Mouse (Mus musculus): ENCODE results near the gene Ube2i. TPM values are rescaled to one million over a fixed set of nuclear protein-coding genes. Genes with fewer than 3 reads are reported as not detected.

Ube2i gene
- total RNA-seq (2023): 409 TPM

DNA sequence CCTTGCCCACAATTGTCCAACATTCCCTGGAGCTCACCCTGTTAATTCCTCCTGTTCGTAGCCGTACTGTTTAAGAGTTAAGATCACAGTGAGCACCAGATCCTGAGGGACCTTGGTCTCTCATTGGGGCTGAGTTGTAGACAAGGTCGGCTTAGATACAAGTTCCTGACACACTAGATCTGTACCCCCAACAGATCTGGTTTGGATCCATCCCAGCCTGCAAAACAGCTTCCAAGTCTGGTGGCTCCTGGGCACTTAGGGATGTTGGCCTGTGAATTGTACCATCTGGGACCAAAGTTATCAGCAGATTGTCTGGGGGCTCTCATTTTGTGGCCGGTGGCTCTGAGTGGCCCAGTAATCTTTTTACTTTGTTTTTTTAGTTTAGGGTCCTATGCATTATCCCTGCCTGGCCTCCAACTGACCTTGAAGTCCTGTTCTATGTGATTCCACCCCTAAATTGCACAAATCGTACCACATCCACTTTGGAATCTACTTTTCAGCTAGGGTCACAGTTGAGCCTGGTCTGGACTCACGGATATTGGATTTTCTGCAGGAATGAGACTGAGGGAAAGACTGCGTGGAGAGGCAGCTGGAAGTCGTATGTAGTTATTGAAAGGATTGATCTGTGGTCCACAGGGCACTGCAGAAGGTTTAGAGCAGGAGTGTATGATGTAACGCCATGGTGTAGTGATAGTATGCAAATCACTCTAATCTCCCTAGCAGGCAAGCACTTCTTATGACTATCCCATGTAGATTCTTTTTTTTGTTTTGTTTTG is at the start of gene Ube2i:
Ube2i (minus strand) TSS at position 52 of the 776 bp plus-strand sequence.

DNA sequence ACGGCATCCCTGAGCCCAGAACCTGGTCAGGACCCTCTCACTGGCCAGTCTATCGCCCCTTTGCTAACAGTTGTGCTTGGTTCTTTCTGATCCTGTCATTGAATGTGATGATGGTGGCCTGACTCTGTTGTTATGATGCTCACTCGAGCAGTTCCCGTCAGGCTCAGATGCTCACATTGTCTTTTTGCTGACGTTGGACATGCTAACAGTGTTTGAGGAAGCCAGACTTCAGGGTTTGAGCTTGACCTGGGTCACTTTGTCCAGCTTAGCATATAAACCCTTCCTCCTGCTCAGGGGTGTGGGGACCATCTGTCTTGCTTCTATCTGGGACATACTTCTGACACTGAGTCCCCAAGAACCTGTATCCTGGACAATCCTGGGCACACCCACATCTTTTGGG is 43.9 kb upstream of the Ube2i start, which contains the start of gene Prss29:
Prss29 (plus strand) TSS at position 301 of the 400 bp plus-strand sequence.

DNA sequence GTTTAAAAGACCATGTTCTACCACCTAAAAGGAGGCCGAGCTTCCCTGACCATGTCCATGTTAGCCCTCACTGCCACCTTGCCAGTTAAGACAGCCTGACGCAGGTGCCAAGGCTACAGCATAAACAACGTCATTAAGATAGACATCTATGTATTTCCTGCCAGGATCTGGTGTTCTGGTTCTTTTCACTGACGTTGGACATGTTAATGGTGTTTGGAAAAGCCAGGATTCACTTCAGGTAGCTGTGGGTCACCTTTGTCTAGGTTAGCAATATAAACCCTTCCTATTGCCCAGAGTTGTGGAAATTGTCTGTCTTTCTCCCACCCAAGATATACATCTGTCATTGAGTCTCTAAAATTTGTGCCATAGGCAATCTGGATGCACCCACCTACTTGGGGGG is 33.9 kb upstream of the Ube2i start, which contains the start of gene Prss28:
Prss28 (plus strand) TSS at position 301 of the 400 bp plus-strand sequence.

DNA sequence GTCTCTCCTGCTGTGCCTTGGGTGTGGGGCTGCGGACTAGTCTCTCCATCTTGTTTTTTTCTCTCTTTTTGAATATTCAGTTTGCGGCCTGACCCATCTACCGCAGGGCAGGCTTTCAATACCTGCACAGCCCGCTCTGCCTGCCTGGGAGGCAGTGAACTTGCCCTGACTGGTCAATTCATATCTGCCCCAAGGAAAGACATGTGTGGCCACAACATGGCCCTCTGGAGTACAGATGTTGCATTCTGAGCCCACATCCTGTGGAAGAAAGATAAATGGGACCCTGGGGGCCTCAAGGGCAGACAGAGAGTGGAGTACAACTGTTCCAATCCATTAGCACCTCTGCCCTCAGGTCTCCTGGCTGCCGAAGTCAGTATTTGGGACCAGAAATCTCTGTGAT is 23.7 kb upstream of the Ube2i start, which contains the start of gene Prss34:
Prss34 (plus strand) TSS at position 301 of the 400 bp plus-strand sequence.

DNA sequence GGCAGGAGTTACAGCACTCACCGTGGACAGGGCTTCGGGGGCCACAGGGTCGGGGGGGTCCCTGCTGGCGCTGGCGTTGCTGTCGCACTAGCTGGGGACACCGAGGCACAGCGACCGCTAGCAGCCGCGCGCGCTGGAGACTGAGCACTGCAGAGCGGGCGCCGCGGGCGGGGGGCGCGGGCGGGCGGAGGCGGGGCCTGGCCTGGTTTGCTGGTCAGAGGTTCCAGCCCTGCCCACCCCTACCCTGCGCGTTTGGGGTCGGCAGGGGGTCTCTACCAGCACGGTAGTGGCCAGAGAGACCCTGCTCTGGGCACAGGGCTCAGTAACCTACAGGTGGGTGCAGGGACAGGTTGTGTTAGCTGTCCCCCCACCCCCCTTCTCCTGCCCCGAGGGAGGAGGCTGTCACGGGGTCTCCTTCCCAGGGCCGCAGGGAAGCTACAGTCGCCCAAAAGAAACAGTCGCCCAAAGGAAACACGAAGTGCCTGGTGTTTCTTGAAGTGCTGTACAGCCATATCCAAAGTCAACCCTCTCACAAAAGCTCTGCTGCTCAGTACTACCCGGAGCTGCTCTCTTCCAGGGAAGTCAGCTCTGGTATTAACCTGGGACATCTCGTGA is 18.2 kb downstream of the Ube2i start, which contains the start of gene Baiap3:
Baiap3 (minus strand) TSS at position 225 of the 615 bp plus-strand sequence.

DNA sequence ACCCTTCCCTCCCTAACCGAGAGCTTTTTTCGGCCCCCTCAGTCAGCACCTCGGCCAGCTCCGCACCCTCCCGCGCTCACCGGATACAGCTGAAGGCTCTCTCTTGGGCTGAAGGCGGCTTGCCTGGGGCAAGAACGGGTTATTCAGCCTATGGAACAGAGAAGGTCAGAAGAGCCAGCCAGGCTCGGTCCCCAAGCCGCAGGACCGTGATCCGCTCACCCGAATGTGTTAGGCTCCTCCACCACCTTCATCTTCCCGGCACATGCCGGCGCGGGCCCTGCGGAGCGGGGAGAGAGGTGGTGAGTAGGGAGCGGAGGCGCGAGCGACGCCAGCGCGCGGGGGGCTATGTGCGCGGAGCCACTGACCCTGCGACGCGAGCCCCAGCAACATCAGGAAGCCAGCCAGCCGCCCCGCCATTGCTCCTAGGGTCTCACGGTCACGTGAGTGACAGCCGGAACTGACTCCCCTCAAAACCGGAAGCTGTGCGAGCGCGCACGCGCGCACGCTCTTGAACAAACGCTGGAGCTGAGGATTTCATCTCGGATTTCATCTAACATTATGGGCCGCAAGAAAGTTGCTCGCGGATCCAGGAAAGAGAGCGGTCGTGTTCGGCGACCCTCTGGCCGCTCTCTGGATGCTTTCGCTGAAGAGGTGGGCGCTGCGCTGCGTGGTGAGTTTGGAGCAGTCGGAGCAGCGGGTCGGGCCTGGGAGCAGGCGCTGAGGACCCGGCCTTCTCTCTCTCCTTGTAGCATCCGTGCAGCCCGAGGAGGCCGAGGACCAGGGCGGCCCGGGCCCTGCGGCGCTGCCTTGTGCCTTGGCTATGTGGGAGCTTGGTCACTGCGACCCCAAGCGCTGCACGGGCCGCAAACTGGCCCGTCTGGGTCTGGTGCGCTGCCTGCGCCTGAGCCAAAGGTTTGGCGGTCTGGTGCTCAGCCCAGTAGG is 34.5 kb downstream of the Ube2i start, which contains the start of the genes Gnptg and Tsr3:
Gnptg (minus strand) TSS at position 430 of the 942 bp plus-strand sequence.
Tsr3 (plus strand) TSS at position 476 of the 942 bp plus-strand sequence.

Other genes with a start within 250 kb of the Ube2i start
- not detected for gene Tmem204, start 191.0 kb downstream of the Ube2i start, total RNA-seq (2023)
- gene Telo2, start 158.7 kb downstream of the Ube2i start, total RNA-seq (2023): 38.0 TPM
- gene Ptx4, start 153.9 kb downstream of the Ube2i start, total RNA-seq (2023): not detected
- 35.2 TPM for gene Clcn7, start 141.2 kb downstream of the Ube2i start, total RNA-seq (2023)
- gene Ccdc154, start 112.2 kb downstream of the Ube2i start, total RNA-seq (2023): 0.61 TPM
- not detected for gene Gm38655, start 99.2 kb downstream of the Ube2i start, total RNA-seq (2023)
- 13.3 TPM for gene BC003965, start 90.1 kb downstream of the Ube2i start, total RNA-seq (2023)
- gene Unkl, start 86.2 kb downstream of the Ube2i start, total RNA-seq (2023): 76.9 TPM
- gene Gnptg, start 34.5 kb downstream of the Ube2i start, total RNA-seq (2023): 59.6 TPM
- 23.3 TPM for gene Tsr3, start 34.5 kb downstream of the Ube2i start, total RNA-seq (2023)
- 29.1 TPM for gene Baiap3, start 18.3 kb downstream of the Ube2i start, total RNA-seq (2023)
- not detected for gene Prss34, start 23.8 kb upstream of the Ube2i start, total RNA-seq (2023)
- gene Prss28, start 34.0 kb upstream of the Ube2i start, total RNA-seq (2023): not detected
- gene Prss29, start 44.0 kb upstream of the Ube2i start, total RNA-seq (2023): not detected
- gene Tpsab1, start 70.9 kb upstream of the Ube2i start, total RNA-seq (2023): not detected
- not detected for gene Tpsb2, start 91.7 kb upstream of the Ube2i start, total RNA-seq (2023)
- gene Tpsg1, start 94.7 kb upstream of the Ube2i start, total RNA-seq (2023): not detected
- gene Cacna1h, start 159.2 kb upstream of the Ube2i start, total RNA-seq (2023): 0.83 TPM
- gene Tekt4, start 180.0 kb upstream of the Ube2i start, total RNA-seq (2023): not detected
- gene Sstr5, start 222.7 kb upstream of the Ube2i start, total RNA-seq (2023): not detected

Data from CD8-positive naive resting alpha-beta T cell, adult 57 days (primary cell).